Mouse (Mus musculus): ENCODE results near the gene Gm5800. TPM values are rescaled to one million over a fixed set of nuclear protein-coding genes. Genes with fewer than 3 reads are reported as not detected.

Gene Gm5800
- total RNA-seq (2023), result not detected

GRCm38 (mm10) chr14:51717083-51717482 lies at the start of gene Gm5800:
Gene Gm5800, minus strand, starts transcription at chr14:51717183.

DNA sequence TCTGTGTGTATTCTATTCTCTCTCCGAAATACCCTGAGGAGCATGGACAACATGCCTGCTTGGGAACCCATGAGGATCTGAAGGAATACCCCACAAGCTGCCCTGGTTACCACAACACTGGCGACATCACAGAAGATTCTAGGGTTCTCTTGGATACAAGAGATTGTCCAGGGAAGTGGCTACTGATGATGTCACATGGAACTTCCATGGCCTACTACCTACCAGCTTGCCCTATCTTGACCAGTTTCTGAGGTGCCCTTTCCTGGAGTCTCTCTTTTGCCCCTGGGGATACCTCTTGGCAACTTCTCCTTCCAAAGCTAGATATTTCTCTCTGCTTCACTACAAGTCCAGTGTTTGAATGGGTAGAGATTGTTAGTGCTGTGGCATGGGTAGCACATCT lies 21.6 kb downstream of the Gm5800 start, which contains the start of gene Gm17079:
TSS of gene Gm17079 (minus strand) at position 101 of the 400 bp plus-strand sequence.

Other genes with a start within 250 kb of the Gm5800 start
- not detected for gene Gm5622, start 164.4 kb downstream of the Gm5800 start, total RNA-seq (2023)
- not detected for gene Gm17175, start 143.1 kb downstream of the Gm5800 start, total RNA-seq (2023)
- gene Gm17174, start 125.0 kb downstream of the Gm5800 start, total RNA-seq (2023), result not detected
- gene Gm17078, start 105.9 kb downstream of the Gm5800 start, total RNA-seq (2023), result not detected
- gene Gm4181, start 81.5 kb downstream of the Gm5800 start, total RNA-seq (2023), result not detected
- gene Gm17079, start 21.7 kb downstream of the Gm5800 start, total RNA-seq (2023), result not detected
- not detected for gene Ang4, start 56.4 kb upstream of the Gm5800 start, total RNA-seq (2023)
- not detected for gene AY358078, start 82.9 kb upstream of the Gm5800 start, total RNA-seq (2023)
- gene Ear6, start 136.5 kb upstream of the Gm5800 start, total RNA-seq (2023), result not detected
- gene Mettl17, start 167.7 kb upstream of the Gm5800 start, total RNA-seq (2023), result 66.8 TPM
- gene Slc39a2, start 175.7 kb upstream of the Gm5800 start, total RNA-seq (2023), result 0.89 TPM
- gene Ndrg2, start 197.0 kb upstream of the Gm5800 start, total RNA-seq (2023), result 16.6 TPM
- gene Tppp2, start 201.2 kb upstream of the Gm5800 start, total RNA-seq (2023), result not detected
- gene Rnase13, start 205.6 kb upstream of the Gm5800 start, total RNA-seq (2023), result not detected

Measured in CD8-positive naive resting alpha-beta T cell, adult 57 days (primary cell).